ENCODE assay signal across 15 mouse cellular contexts in the genomic region with DNA sequence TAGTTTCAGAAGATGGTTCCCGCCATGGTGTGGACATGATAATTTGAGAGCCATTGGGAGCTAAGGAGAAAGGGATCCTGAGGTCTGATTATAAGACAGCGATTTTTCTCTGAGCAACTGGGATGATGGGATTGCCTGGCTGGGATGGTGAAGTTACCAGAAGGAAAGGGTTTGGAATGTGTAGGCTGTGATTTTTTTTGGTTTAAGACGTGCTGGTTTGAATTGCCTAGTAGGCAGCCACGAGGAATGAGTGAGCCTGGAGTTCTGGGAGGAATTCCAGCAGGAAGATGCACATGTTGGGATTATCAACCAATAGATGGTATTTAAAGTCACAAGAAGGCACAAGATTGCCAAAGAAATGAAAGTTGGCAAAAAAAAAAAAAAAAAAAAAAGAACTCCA.
DNase-seq lines count a peak whose midpoint lies in the region.
"Had no signal": no experiment of that assay in that cellular context is flagged by ENCODE, and none has a peak within 500 bp of the region (broad histone marks: within the 10 kb centered on the region; RNA-seq: fewer than 3 reads in every experiment).

No protein-coding gene starts in this region.

- intact Hi-C loops in left cerebral cortex, postnatal 36 days (cut with DNase I), result no loop called here

- peak; percentile 19 to 50 for DNase-seq in frontal cortex, adult 2 months (ENCODE audit: extremely low spot score in 1 of 2, low spot score in 1 of 2)
- no peak for DNase-seq in frontal cortex, postnatal 14 days (ENCODE audit: low spot score in 2 of 2)
- DNase-seq in layer of hippocampus, adult 18-20 months (ENCODE audit: low spot score in 2 of 2), result peak; percentile 31 to 53
- DNase-seq in layer of hippocampus, postnatal 10 days (ENCODE audit: low spot score in 2 of 2), result no peak
- DNase-seq in left cerebral cortex, adult 9 months (ENCODE audit: low spot score in 2 of 2), result peak; percentile 9 to 49
- no peak for DNase-seq in left cerebral cortex, postnatal 36 days (ENCODE audit: low spot score in 2 of 2)
- peak; percentile 67 for DNase-seq in telencephalon, adult 2 months (ENCODE audit: low read depth, low spot score)
- DNase-seq: adrenal gland, postnatal 10 days; cerebellum, adult 18-20 months; cerebellum, adult 9-11 months; cerebellum, postnatal 36 days; gastrocnemius, adult 2 months; gastrocnemius, postnatal 25 days; heart, postnatal 10 days; heart, postnatal 4 days had no signal

Comparison
In these comparisons a context has a peak if more than half of its experiments do, and no peak if none do; other contexts are left out.
1. DNase-seq: peak in frontal cortex, adult 2 months (2 of 2), layer of hippocampus, adult 18-20 months (2 of 2), left cerebral cortex, adult 9 months (2 of 2) and telencephalon, adult 2 months (single experiment); none in frontal cortex, postnatal 14 days (0 of 2), layer of hippocampus, postnatal 10 days (0 of 2) and left cerebral cortex, postnatal 36 days (0 of 2).